22 mouse cellular contexts compared by ENCODE assay signal in the genomic region with DNA sequence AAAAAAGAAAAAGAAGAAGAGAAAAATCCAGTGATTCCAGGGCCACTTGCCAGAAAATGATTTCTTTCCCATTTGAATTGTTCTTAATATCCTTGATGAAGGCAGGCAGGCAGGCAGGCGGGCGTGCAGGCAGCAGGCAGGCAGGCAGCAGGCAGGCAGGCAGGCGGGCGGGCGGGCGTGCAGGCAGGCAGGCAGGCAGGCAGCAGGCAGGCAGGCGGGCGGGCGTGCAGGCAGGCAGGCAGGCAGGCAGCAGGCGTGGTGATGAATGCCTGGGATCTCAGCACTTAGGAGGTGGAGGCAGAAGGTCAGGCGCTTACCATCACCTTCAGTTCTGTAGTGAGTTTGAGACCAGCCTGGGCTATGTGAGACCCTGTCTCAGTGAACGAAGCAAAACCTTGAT. TPM values are rescaled to one million over a fixed set of nuclear protein-coding genes. Genes with fewer than 3 reads are reported as not detected.
DNase-seq lines count a peak whose midpoint lies in the region; ATAC-seq lines count a peak whose summit lies in the region.
"Had no signal": no experiment of that assay in that cellular context is flagged by ENCODE, and none has a peak within 500 bp of the region (broad histone marks: within the 10 kb centered on the region; RNA-seq: fewer than 3 reads in every experiment).

No protein-coding gene starts in this region.

- H3K9me3 ChIP-seq in hindbrain, embryonic 10.5 days: 0 out of 2 replicates have a peak, but pooled peaks cover 2% of the 10 kb centered on the region
- no peaks in the 10 kb centered on the region for H3K9me3 ChIP-seq in hindbrain, embryonic 14.5 days (ENCODE audit: control insufficient read depth, low read length)
- H3K9me3 ChIP-seq in neural tube, embryonic 15.5 days (replicated peaks): no peaks in the 10 kb centered on the region
- H3K9me3 ChIP-seq: forebrain, embryonic 15.5 days; hindbrain, embryonic 13.5 days; intestine, embryonic 15.5 days; limb, embryonic 15.5 days; lung, embryonic 15.5 days had no signal

- no peak overlapping the region for H3K4me3 ChIP-seq in hindbrain, embryonic 10.5 days
- no peak overlapping the region for H3K4me3 ChIP-seq in hindbrain, embryonic 14.5 days (replicated peaks; ENCODE audit: low read length)
- H3K4me3 ChIP-seq in neural tube, embryonic 15.5 days (replicated peaks): no peak overlapping the region
- H3K4me3 ChIP-seq: erythroblast, embryonic 14.5 days; forebrain, embryonic 15.5 days; hindbrain, embryonic 13.5 days; intestine, embryonic 15.5 days; limb, embryonic 15.5 days; lung, embryonic 15.5 days had no signal

- H3K36me3 ChIP-seq in hindbrain, embryonic 10.5 days: no peaks in the 10 kb centered on the region
- H3K36me3 ChIP-seq in hindbrain, embryonic 14.5 days (replicated peaks; ENCODE audit: control insufficient read depth, insufficient read depth): no peaks in the 10 kb centered on the region; the same call in 1 of the 2 replicates
- peaks cover 3% of the 10 kb centered on the region; the same call in 1 of the 2 replicates for H3K36me3 ChIP-seq in neural tube, embryonic 15.5 days
- H3K36me3 ChIP-seq: forebrain, embryonic 15.5 days; intestine, embryonic 15.5 days; lung, embryonic 15.5 days had no signal

- no peak for ATAC-seq in hindbrain, embryonic 14.5 days (ENCODE audit: low FRiP score)
- no peak for ATAC-seq in neural tube, embryonic 15.5 days (ENCODE audit: low FRiP score)
- ATAC-seq: CD4-positive, CD25-positive, alpha-beta regulatory T cell, adult 4 months; forebrain, embryonic 15.5 days; intestine, embryonic 15.5 days had no signal

- H3K27me3 ChIP-seq in hindbrain, embryonic 10.5 days (ENCODE audit: insufficient read depth, poor library complexity, severe bottlenecking): no peaks in the 10 kb centered on the region
- no peaks in the 10 kb centered on the region for H3K27me3 ChIP-seq in hindbrain, embryonic 14.5 days (ENCODE audit: control insufficient read depth, insufficient read depth, low read length)
- no peaks in the 10 kb centered on the region for H3K27me3 ChIP-seq in neural tube, embryonic 15.5 days (replicated peaks)
- H3K27me3 ChIP-seq: forebrain, embryonic 15.5 days; hindbrain, embryonic 13.5 days; intestine, embryonic 15.5 days; limb, embryonic 15.5 days; lung, embryonic 15.5 days had no signal

- DNase-seq in adrenal gland, postnatal 14 days: peak; percentile 36
- DNase-seq in adrenal gland, postnatal 25 days: no peak
- DNase-seq in hindbrain, embryonic 10.5 days (ENCODE audit: low spot score): peak; percentile 38
- DNase-seq in hindbrain, embryonic 14.5 days (ENCODE audit: low spot score): no peak
- DNase-seq in neural tube, embryonic 10.5 days (ENCODE audit: extremely low spot score, low spot score): peak; percentile 27
- no peak for DNase-seq in ovary, postnatal 36 days (ENCODE audit: low spot score)
- DNase-seq in gastrocnemius, postnatal 10 days: no peak
- DNase-seq: adrenal gland, adult 8-10 months; cerebellum, adult 8-10 months; midbrain, embryonic 14.5 days; thymus, adult 2 months had no signal

- 23% methylated on average over 12 of the region's 12 CpGs for WGBS in hindbrain, embryonic 10.5 days
- 42% methylated on average over 12 of the region's 12 CpGs for WGBS in hindbrain, embryonic 14.5 days
- WGBS in neural tube, embryonic 15.5 days: 29% methylated on average over 12 of the region's 12 CpGs

- no peak overlapping the region for H3K27ac ChIP-seq in hindbrain, embryonic 10.5 days
- no peak overlapping the region for H3K27ac ChIP-seq in hindbrain, embryonic 14.5 days
- no peak overlapping the region for H3K27ac ChIP-seq in neural tube, embryonic 15.5 days (replicated peaks)
- H3K27ac ChIP-seq: forebrain, embryonic 15.5 days; hindbrain, embryonic 13.5 days; intestine, embryonic 15.5 days; limb, embryonic 15.5 days; lung, embryonic 15.5 days had no signal

- no peak overlapping the region for H3K9ac ChIP-seq in hindbrain, embryonic 14.5 days
- H3K9ac ChIP-seq in neural tube, embryonic 15.5 days (replicated peaks): no peak overlapping the region
- H3K9ac ChIP-seq: forebrain, embryonic 15.5 days; hindbrain, embryonic 13.5 days; intestine, embryonic 15.5 days; limb, embryonic 15.5 days; lung, embryonic 15.5 days had no signal

- H3K4me2 ChIP-seq in hindbrain, embryonic 14.5 days (replicated peaks): no peak overlapping the region
- no peak overlapping the region for H3K4me2 ChIP-seq in neural tube, embryonic 15.5 days
- H3K4me2 ChIP-seq: forebrain, embryonic 15.5 days; hindbrain, embryonic 13.5 days; intestine, embryonic 15.5 days; limb, embryonic 15.5 days; lung, embryonic 15.5 days had no signal

- peaks cover 8% of the 10 kb centered on the region for H3K4me1 ChIP-seq in hindbrain, embryonic 10.5 days (replicated peaks)
- H3K4me1 ChIP-seq in hindbrain, embryonic 14.5 days (replicated peaks; ENCODE audit: control insufficient read depth, insufficient read depth, low read length): peaks cover 19% of the 10 kb centered on the region
- H3K4me1 ChIP-seq in neural tube, embryonic 15.5 days: peaks cover 16% of the 10 kb centered on the region

RNA-seq across cellular contexts. Expression of gene Zfp174, which starts 5.5 kb away (rescaled TPM):
- total RNA-seq in adrenal gland, postnatal 14 days (2021): 3.9 and 5.6 TPM in 2 replicates
- 13.8 and 18.1 TPM in 2 replicates for total RNA-seq in adrenal gland, postnatal 25 days (2021)
- polyA plus RNA-seq in hindbrain, embryonic 10.5 days (2016; fragmentation: Nextera tagmentation; extraction: Ambion mirVana): 0.94 and 1.2 TPM in 2 replicates
- 2.9 TPM in 2 replicates for polyA plus RNA-seq in hindbrain, embryonic 14.5 days (2014; fragmentation: Nextera tagmentation; extraction: Ambion mirVana)
- 2.1 and 2.2 TPM in 2 replicates for polyA plus RNA-seq in neural tube, embryonic 15.5 days (2015; fragmentation: Nextera tagmentation; extraction: Ambion mirVana)
- 1 to 10 TPM; 1.2 to 1.6 TPM for total RNA-seq in gastrocnemius, postnatal 10 days (2021)
- polyA plus RNA-seq: erythroblast, embryonic 14.5 days had no signal

RNA-seq across cellular contexts. Expression of gene Naa60, which starts 19.6 kb away (rescaled TPM):
- 68.1 and 83.4 TPM in 2 replicates for total RNA-seq in adrenal gland, postnatal 14 days (2021)
- 103 and 104 TPM in 2 replicates for total RNA-seq in adrenal gland, postnatal 25 days (2021)
- polyA plus RNA-seq in hindbrain, embryonic 10.5 days (2016; fragmentation: Nextera tagmentation; extraction: Ambion mirVana): 58.0 and 66.1 TPM in 2 replicates
- polyA plus RNA-seq in hindbrain, embryonic 14.5 days (2014; fragmentation: Nextera tagmentation; extraction: Ambion mirVana): 97.0 and 104 TPM in 2 replicates
- 95.6 and 102 TPM in 2 replicates for polyA plus RNA-seq in neural tube, embryonic 15.5 days (2015; fragmentation: Nextera tagmentation; extraction: Ambion mirVana)
- total RNA-seq in gastrocnemius, postnatal 10 days (2021): 10 to 100 TPM; 31.5 to 34.3 TPM

RNA-seq across cellular contexts. Expression of gene Olfr15, which starts 21.9 kb away (rescaled TPM):
- not detected in 2 replicates for total RNA-seq in adrenal gland, postnatal 14 days (2021)
- not detected in 2 replicates for total RNA-seq in adrenal gland, postnatal 25 days (2021)
- polyA plus RNA-seq in hindbrain, embryonic 10.5 days (2016; fragmentation: Nextera tagmentation; extraction: Ambion mirVana): not detected in 2 replicates
- not detected in 2 replicates for polyA plus RNA-seq in hindbrain, embryonic 14.5 days (2014; fragmentation: Nextera tagmentation; extraction: Ambion mirVana)
- not detected in 2 replicates for polyA plus RNA-seq in neural tube, embryonic 15.5 days (2015; fragmentation: Nextera tagmentation; extraction: Ambion mirVana)
- not detected for total RNA-seq in gastrocnemius, postnatal 10 days (2021)
- total RNA-seq: adrenal gland, adult 8-10 months; granulocyte monocyte progenitor cell, adult 5-6 weeks had no signal
- polyA plus RNA-seq: erythroblast, embryonic 14.5 days; forebrain, embryonic 15.5 days; heart, postnatal 0 days; hindbrain, embryonic 13.5 days; intestine, embryonic 15.5 days; kidney, embryonic 16.5 days; limb, embryonic 15.5 days; lung, embryonic 15.5 days; midbrain, embryonic 14.5 days; thymus, adult 2 months had no signal

RNA-seq across cellular contexts. Expression of gene Zfp597, which starts 31.8 kb away (rescaled TPM):
- 15.6 and 20.1 TPM in 2 replicates for total RNA-seq in adrenal gland, postnatal 14 days (2021)
- total RNA-seq in adrenal gland, postnatal 25 days (2021): 24.4 TPM in 2 replicates
- polyA plus RNA-seq in hindbrain, embryonic 10.5 days (2016; fragmentation: Nextera tagmentation; extraction: Ambion mirVana): 5.8 and 6.1 TPM in 2 replicates
- 19.5 and 21.2 TPM in 2 replicates for polyA plus RNA-seq in hindbrain, embryonic 14.5 days (2014; fragmentation: Nextera tagmentation; extraction: Ambion mirVana)
- polyA plus RNA-seq in neural tube, embryonic 15.5 days (2015; fragmentation: Nextera tagmentation; extraction: Ambion mirVana): 12.9 and 13.4 TPM in 2 replicates
- 1 to 10 TPM; 7.0 to 8.9 TPM for total RNA-seq in gastrocnemius, postnatal 10 days (2021)

RNA-seq across cellular contexts. Expression of gene Gm20695, which starts 31.9 kb away (rescaled TPM):
- 0.86 and 1.4 TPM in 2 replicates for total RNA-seq in adrenal gland, postnatal 14 days (2021)
- total RNA-seq in adrenal gland, postnatal 25 days (2021): 1.5 and 1.8 TPM in 2 replicates
- polyA plus RNA-seq in hindbrain, embryonic 10.5 days (2016; fragmentation: Nextera tagmentation; extraction: Ambion mirVana): 2.7 and 5.6 TPM in 2 replicates
- polyA plus RNA-seq in hindbrain, embryonic 14.5 days (2014; fragmentation: Nextera tagmentation; extraction: Ambion mirVana): 2.8 and 5.2 TPM in 2 replicates
- 2.1 and 2.7 TPM in 2 replicates for polyA plus RNA-seq in neural tube, embryonic 15.5 days (2015; fragmentation: Nextera tagmentation; extraction: Ambion mirVana)
- 1 to 10 TPM in 1 of 2 experiments, under 1 TPM in 1; 0.61 to 1.0 TPM for total RNA-seq in gastrocnemius, postnatal 10 days (2021)
- polyA plus RNA-seq: erythroblast, embryonic 14.5 days; thymus, adult 2 months had no signal

Comparison
In these comparisons a context has a peak if more than half of its experiments do, and no peak if none do; other contexts are left out.
1. DNase-seq: peak in adrenal gland, postnatal 14 days (single experiment), hindbrain, embryonic 10.5 days (single experiment) and neural tube, embryonic 10.5 days (single experiment); none in adrenal gland, postnatal 25 days (single experiment), hindbrain, embryonic 14.5 days (single experiment), ovary, postnatal 36 days (single experiment) and gastrocnemius, postnatal 10 days (single experiment).